Mouse (Mus musculus): ENCODE measurements around the gene Egln2. TPM values are rescaled to one million over a fixed set of nuclear protein-coding genes. Genes with fewer than 3 reads are reported as not detected.

Gene Egln2
- polyA plus RNA-seq, 1 experiment from 2014 or later = 94.2 TPM

DNA sequence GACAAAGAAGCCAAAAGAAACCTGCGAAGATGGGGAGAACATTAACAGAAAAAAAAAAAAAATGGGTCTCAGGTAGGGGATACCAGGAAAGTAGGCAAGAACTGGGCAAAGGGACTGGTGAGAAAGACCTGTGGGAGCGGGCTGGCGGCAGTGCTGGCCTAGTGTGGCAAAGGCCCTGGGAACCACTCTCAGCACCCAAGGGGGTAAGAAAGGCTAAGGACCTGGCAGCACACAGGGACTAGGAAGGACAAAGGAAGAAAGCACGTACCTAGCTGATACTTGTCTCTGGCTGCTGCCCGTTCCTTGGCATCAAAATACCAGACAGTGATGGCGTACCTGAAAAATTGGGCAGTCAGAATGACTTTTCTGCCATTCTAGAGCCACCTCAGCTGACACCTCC, 7.3 kb downstream of the Egln2 start:
- H3K27ac ChIP-seq (replicated peaks) = no peak overlapping the region
- no peak overlapping the region for H3K9ac ChIP-seq (replicated peaks)
- peaks cover 44% of the 10 kb centered on the region for H3K4me1 ChIP-seq
- H3K9me3 ChIP-seq = no peaks in the 10 kb centered on the region
- over 99% methylated on average over 6 of the region's 6 CpGs for WGBS
- no peak overlapping the region for H3K4me3 ChIP-seq
- ATAC-seq (ENCODE audit: low FRiP score, low read depth) = no peak
- H3K27me3 ChIP-seq = no peaks in the 10 kb centered on the region
- H3K4me2 ChIP-seq (replicated peaks) = no peak overlapping the region
- H3K36me3 ChIP-seq = peaks cover 57% of the 10 kb centered on the region

GRCm38 (mm10) chr7:27158171-27158570, 8.4 kb downstream of the Egln2 start:
- Histone ChIP-seq H3K9me3 (no peaks in the 10 kb centered on the region), H3K27me3 (no peaks in the 10 kb centered on the region), H3K9ac (replicated peaks) (no peak overlapping the region), H3K4me1 (peaks cover 33% of the 10 kb centered on the region), H3K4me3 (no peak overlapping the region), H3K27ac (replicated peaks) (no peak overlapping the region), H3K36me3 (peaks cover 47% of the 10 kb centered on the region), H3K4me2 (replicated peaks) (no peak overlapping the region)
- ATAC-seq (ENCODE audit: low FRiP score, low read depth) = no peak
- 95% methylated on average over 9 of the region's 9 CpGs for WGBS

DNA sequence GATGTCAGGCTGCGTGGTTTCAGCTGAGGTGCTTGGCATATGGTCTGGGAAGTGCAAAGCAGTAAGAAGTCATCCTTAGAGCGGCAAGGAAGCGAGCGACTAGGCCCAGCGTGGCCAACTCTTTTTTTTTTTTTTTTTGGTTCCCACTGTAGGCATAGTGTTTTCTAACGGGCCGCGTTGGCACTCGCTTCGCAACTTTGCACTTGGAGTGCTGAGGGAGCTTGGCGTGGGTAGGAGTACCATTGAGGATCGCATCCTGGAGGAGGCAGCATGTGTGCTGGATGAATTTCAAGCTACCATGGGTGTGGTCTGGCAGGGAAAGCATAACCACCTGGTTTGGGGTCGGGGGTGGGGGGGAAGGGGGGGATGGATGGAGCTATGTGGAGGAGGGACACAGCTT, 10.6 kb downstream of the Egln2 start:
- Histone ChIP-seq H3K4me3 (no peak overlapping the region), H3K9ac (replicated peaks) (no peak overlapping the region), H3K36me3 (peaks cover 30% of the 10 kb centered on the region), H3K4me1 (peaks cover 12% of the 10 kb centered on the region), H3K4me2 (replicated peaks) (no peak overlapping the region), H3K9me3 (no peaks in the 10 kb centered on the region), H3K27me3 (no peaks in the 10 kb centered on the region), H3K27ac (replicated peaks) (no peak overlapping the region)
- 82% methylated on average over 13 of the region's 13 CpGs for WGBS
- ATAC-seq (ENCODE audit: low FRiP score, low read depth) = no peak

- no peak for ATAC-seq (ENCODE audit: low FRiP score, low read depth)
- Histone ChIP-seq H3K9ac (replicated peaks) (no peak within 1 kb of the TSS), H3K4me3 (no peak within 1 kb of the TSS), H3K27ac (replicated peaks) (no peak within 1 kb of the TSS), H3K4me1 (no peaks in the 10 kb centered on the region), H3K9me3 (no peaks in the 10 kb centered on the region), H3K27me3 (no peaks in the 10 kb centered on the region), H3K4me2 (replicated peaks) (no peak within 1 kb of the TSS), H3K36me3 (peaks cover 16% of the 10 kb centered on the region)
- WGBS = 86% methylated on average over 10 of the region's 10 CpGs
These were observed 13.3 kb downstream of the Egln2 start, which contains the start of gene Cyp2t4 for GRCm38 (mm10) chr7:27153205-27153764. Cyp2t4 (plus strand) TSS chr7:27153714.

DNA sequence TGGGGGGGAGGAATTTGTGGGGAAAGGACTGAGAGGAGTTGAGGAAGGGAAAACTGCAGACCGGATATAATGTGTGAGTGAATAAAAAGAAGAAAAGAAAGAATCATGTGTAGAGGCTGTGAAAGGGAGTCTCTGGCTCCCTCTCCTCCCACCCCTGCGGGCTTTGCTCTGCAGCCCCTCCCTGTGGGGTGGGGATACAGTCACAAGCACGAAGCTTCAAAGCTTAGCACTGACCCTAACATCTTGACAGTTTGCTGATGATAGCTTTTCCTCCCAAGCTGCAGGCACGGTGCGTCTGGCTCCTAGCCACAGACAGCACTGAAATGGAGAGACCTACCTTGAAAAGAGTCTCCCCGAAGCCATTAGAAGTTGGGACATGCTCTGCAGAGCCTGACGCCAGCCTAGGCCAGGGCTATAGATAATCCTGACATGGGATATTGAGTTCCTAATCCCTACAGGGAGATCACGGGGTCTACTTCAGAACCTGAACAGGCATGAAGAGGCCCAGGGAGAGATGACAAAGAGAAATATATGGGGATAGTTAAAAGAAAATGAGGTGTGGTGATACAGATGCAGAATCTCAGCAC, 30.1 kb downstream of the Egln2 start:
- Histone ChIP-seq H3K4me2 (replicated peaks) (no peak overlapping the region), H3K9ac (replicated peaks) (no peak overlapping the region), H3K27ac (replicated peaks) (no peak overlapping the region), H3K9me3 (peaks cover 5% of the 10 kb centered on the region; the same call in 1 of the 2 replicates), H3K4me3 (no peak overlapping the region), H3K4me1 (no peaks in the 10 kb centered on the region), H3K36me3 (no peaks in the 10 kb centered on the region), H3K27me3 (no peaks in the 10 kb centered on the region)
- 68% methylated on average over 8 of the region's 8 CpGs for WGBS
- no peak for ATAC-seq (ENCODE audit: low FRiP score, low read depth)

- no peaks in the 10 kb centered on the region for H3K4me1 ChIP-seq
- H3K9me3 ChIP-seq = no peaks in the 10 kb centered on the region
- ATAC-seq (ENCODE audit: low FRiP score, low read depth) = no peak
- H3K36me3 ChIP-seq = no peaks in the 10 kb centered on the region
- H3K9ac ChIP-seq (replicated peaks) = no peak overlapping the region
- no peaks in the 10 kb centered on the region for H3K27me3 ChIP-seq
- H3K4me2 ChIP-seq (replicated peaks) = no peak overlapping the region
- 82% methylated on average over 4 of the region's 4 CpGs for whole genome bisulfite sequencing
- no peak overlapping the region for H3K4me3 ChIP-seq
- H3K27ac ChIP-seq (replicated peaks) = no peak overlapping the region
These were observed 32.8 kb downstream of the Egln2 start for GRCm38 (mm10) chr7:27133757-27134156.

DNA sequence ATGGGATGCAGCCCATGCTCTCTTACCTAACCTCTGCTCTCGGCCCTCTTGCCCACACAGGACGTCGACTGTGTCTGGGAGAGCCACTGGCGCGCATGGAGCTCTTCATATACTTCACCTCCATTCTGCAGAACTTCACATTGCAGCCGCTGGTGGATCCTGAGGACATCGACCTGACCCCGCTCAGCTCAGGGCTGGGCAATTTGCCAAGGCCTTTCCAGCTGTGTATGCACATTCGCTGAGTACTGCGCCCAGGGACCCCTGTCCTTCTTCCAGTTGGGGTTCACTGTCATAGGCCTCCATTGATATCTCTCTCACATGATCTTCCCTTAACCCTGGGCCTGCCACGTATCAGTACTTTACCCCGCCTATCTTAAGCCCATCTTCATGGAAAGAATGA, 33.4 kb downstream of the Egln2 start:
- no peak overlapping the region for H3K4me3 ChIP-seq
- H3K4me2 ChIP-seq (replicated peaks) = no peak overlapping the region
- H3K27ac ChIP-seq (replicated peaks) = no peak overlapping the region
- no peaks in the 10 kb centered on the region for H3K27me3 ChIP-seq
- no peak for ATAC-seq (ENCODE audit: low FRiP score, low read depth)
- no peaks in the 10 kb centered on the region for H3K9me3 ChIP-seq
- no peaks in the 10 kb centered on the region for H3K4me1 ChIP-seq
- H3K9ac ChIP-seq (replicated peaks) = no peak overlapping the region
- WGBS = 78% methylated on average over 12 of the region's 12 CpGs
- no peaks in the 10 kb centered on the region for H3K36me3 ChIP-seq

DNA sequence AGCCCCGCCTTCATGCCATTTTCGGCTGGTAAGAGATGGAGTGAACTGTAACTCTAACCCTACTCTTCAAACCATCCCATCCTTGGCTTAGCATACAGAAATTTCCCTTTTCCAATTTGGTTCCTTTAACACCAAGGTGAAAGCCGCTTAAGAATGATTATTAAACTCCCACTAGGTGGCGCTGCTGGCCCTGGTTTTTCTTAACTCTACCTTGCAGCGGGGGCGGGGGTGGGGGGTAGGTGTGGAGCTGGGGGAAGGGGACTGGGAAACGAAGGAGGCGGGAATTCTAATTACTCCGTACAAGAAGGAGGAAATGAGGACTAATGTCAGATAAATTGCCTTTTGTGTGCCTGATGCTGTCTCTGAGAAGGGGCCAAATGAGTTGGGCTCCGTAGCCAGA, 34.0 kb downstream of the Egln2 start:
- Histone ChIP-seq H3K27me3 (no peaks in the 10 kb centered on the region), H3K36me3 (no peaks in the 10 kb centered on the region), H3K4me3 (no peak overlapping the region), H3K27ac (replicated peaks) (no peak overlapping the region), H3K4me1 (no peaks in the 10 kb centered on the region), H3K9me3 (no peaks in the 10 kb centered on the region), H3K4me2 (replicated peaks) (no peak overlapping the region), H3K9ac (replicated peaks) (no peak overlapping the region)
- 20% methylated on average over 10 of the region's 10 CpGs for WGBS
- no peak for ATAC-seq (ENCODE audit: low FRiP score, low read depth)

DNA sequence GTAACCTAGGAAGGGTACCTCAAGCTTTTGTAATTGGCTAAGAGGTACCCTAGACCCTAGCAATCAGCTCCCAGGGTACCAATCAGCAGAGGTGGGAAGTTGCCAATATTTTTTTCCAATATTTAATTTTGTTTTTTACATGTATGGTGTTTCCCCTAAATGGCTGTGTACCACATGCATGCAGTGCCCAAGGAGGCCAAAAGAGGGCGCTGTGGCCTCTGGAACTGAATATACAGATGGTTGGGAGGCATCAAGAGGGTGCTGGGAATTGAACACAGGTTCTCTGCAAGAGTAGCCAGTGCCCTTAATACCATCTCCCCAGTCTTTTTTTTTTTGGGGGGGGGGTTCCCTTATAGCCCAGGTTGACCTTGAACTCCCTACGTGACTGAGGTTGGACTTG, 35.2 kb downstream of the Egln2 start:
- Histone ChIP-seq H3K27ac (replicated peaks) (no peak overlapping the region), H3K27me3 (no peaks in the 10 kb centered on the region)
- 60% methylated on average over 2 of the region's 2 CpGs for WGBS

DNA sequence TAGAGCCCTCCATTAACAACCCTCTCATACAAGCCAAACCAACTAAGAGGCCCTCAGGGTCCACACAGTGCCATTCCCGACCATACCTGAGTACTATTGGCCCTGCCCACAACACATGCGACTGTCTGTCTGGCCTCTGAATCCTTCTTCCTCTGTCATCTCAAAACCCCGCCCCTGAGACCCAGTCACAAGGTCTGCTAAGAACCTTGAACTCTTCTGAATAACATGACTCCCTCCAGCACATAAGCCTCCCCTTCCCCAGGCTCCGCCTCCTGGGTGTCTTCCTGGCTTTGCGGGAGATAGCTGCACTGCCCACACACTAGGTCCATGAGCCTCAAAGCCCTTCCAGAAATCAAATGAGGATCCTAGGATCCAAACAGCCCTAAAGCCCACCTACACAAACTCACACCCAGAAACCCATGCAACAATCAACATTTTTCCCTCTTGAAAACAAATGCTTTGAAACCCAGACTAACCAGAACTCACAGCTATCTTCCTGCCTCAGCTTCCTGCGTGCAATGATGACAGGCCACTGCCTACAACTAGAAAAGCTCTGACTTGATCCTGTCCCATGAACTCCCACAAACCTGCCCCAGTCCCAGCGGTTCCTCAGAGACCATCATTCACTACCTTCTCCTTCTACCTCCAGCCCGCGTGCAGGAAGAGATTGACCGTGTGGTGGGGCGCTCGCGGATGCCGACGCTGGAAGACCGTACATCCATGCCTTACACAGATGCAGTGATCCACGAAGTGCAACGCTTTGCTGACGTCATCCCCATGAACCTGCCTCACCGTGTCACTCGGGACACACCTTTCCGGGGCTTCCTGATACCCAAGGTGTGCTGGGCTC, 35.9 kb downstream of the Egln2 start:
- H3K36me3 ChIP-seq = no peaks in the 10 kb centered on the region
- WGBS = 89% methylated on average over 22 of the region's 22 CpGs
- ATAC-seq (ENCODE audit: low FRiP score, low read depth) = no peak
- H3K4me2 ChIP-seq (replicated peaks) = no peak overlapping the region
- H3K27me3 ChIP-seq = no peaks in the 10 kb centered on the region
- no peak overlapping the region for H3K9ac ChIP-seq (replicated peaks)
- no peaks in the 10 kb centered on the region for H3K4me1 ChIP-seq
- no peaks in the 10 kb centered on the region for H3K9me3 ChIP-seq
- H3K27ac ChIP-seq (replicated peaks) = no peak overlapping the region
- no peak overlapping the region for H3K4me3 ChIP-seq

More for the DNA sequence above, 35.2 kb downstream of the Egln2 start:
- Histone ChIP-seq H3K36me3 (no peaks in the 10 kb centered on the region), H3K4me2 (replicated peaks) (no peak overlapping the region), H3K9ac (replicated peaks) (no peak overlapping the region), H3K9me3 (no peaks in the 10 kb centered on the region), H3K4me3 (no peak overlapping the region), H3K4me1 (no peaks in the 10 kb centered on the region)
- no peak for ATAC-seq (ENCODE audit: low FRiP score, low read depth)

DNA sequence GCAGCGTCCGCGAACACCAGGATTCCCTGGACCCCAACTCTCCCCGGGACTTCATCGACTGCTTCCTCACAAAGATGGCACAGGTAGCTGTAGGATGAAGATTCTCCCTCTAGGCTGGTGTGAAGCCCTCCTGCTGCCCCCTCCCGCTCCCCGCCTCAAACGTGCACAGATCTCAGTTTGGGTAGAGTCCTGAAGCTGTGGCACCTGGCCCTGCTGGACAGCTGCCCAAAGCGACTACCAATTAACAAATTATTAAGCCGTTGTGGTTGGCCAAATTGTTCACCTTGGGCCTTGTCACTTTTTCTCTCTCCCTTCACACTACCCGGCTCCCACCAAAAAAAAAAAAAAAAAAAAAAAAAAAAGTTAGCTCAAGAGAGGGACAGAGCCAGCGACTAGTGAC, 36.8 kb downstream of the Egln2 start:
- no peak for ATAC-seq (ENCODE audit: low FRiP score, low read depth)

DNA sequence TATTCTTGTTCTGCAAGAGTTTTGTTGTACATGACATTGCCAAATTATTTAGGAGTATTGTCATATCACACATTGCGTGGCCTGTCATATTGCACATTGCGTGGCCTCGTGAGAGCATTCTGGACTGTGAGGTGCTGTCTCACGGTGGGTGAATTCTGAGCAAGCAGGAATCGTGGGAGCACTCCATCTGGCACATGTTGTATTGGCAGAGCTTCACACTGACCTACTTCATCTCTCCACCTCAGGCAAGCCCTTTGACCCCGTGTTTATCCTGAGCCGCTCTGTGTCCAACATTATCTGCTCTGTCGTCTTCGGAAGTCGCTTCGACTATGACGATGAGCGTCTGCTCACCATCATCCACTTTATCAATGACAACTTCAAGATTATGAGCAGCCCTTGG, 37.7 kb downstream of the Egln2 start:
- H3K27me3 ChIP-seq = no peaks in the 10 kb centered on the region
- no peaks in the 10 kb centered on the region for H3K4me1 ChIP-seq
- WGBS = 91% methylated on average over 13 of the region's 13 CpGs
- ATAC-seq (ENCODE audit: low FRiP score, low read depth) = no peak
- no peak overlapping the region for H3K4me3 ChIP-seq
- no peak overlapping the region for H3K4me2 ChIP-seq (replicated peaks)
- no peak overlapping the region for H3K9ac ChIP-seq (replicated peaks)
- no peaks in the 10 kb centered on the region for H3K9me3 ChIP-seq
- H3K27ac ChIP-seq (replicated peaks) = no peak overlapping the region
- no peaks in the 10 kb centered on the region for H3K36me3 ChIP-seq

More for the DNA sequence above, 36.8 kb downstream of the Egln2 start:
- Histone ChIP-seq H3K9ac (replicated peaks) (no peak overlapping the region), H3K27ac (replicated peaks) (no peak overlapping the region), H3K4me1 (no peaks in the 10 kb centered on the region), H3K36me3 (no peaks in the 10 kb centered on the region), H3K9me3 (no peaks in the 10 kb centered on the region), H3K4me3 (no peak overlapping the region), H3K27me3 (no peaks in the 10 kb centered on the region), H3K4me2 (replicated peaks) (no peak overlapping the region)
- 94% methylated on average over 11 of the region's 12 CpGs for WGBS

Measured in midbrain, embryonic 12.5 days (tissue).